Mouse (Mus musculus) forebrain, embryonic 13.5 days (tissue): ENCODE results near the gene Best2. TPM values are rescaled to one million over a fixed set of nuclear protein-coding genes. Genes with fewer than 3 reads are reported as not detected.

ENCODE experiments used
- ATAC-seq: fragments of 200-750 bp; cut with Nextera tagmentation; 2 replicates; pipeline ENCODE4 v1.8.0; 2017
- H3K27ac ChIP-seq: fragments of 300-500 bp; sonication (generic); 2 replicates; pipeline ENCODE4 v1.5.1; 2015; ENCODE audit warnings: inconsistent platforms, mild to moderate bottlenecking, moderate library complexity
- H3K27me3 ChIP-seq: fragments of 300-500 bp; sonication (generic); 2 replicates; pipeline ENCODE4 v1.6.1; 2015; ENCODE audit warnings: mild to moderate bottlenecking, inconsistent platforms
- H3K36me3 ChIP-seq: fragments of 300-500 bp; sonication (generic); 2 replicates; pipeline ENCODE4 v1.6.1; 2015; ENCODE audit warnings: mild to moderate bottlenecking, inconsistent platforms; ENCODE audit not compliant: poor library complexity, severe bottlenecking
- H3K4me1 ChIP-seq: fragments of 300-500 bp; sonication (generic); 2 replicates; pipeline ENCODE4 v1.6.1; 2015; ENCODE audit warnings: inconsistent platforms
- H3K4me2 ChIP-seq: fragments of 300-500 bp; sonication (generic); 2 replicates; pipeline ENCODE4 v1.6.1; 2015; ENCODE audit warnings: inconsistent platforms, mild to moderate bottlenecking, moderate library complexity
- H3K4me3 ChIP-seq: fragments of 300-500 bp; sonication (generic); 2 replicates; pipeline ENCODE4 v1.5.1; 2015; ENCODE audit warnings: mild to moderate bottlenecking, inconsistent platforms
- H3K9ac ChIP-seq: fragments of 300-500 bp; sonication (generic); 2 replicates; pipeline ENCODE4 v1.6.1; 2015; ENCODE audit warnings: mild to moderate bottlenecking, inconsistent platforms
- H3K9me3 ChIP-seq: fragments of 300-500 bp; sonication (generic); replicated peaks from 2 replicates; pipeline ENCODE4 v1.6.1; 2016; ENCODE audit warnings: inconsistent platforms
- WGBS: fragments of 180-500 bp; shearing (Covaris S2); methylation state at CpG from one replicate; pipeline ENCODE4 v1.1.7; 2015; 5-methylcytosine and 5-hydroxymethylcytosine counted together
- polyA plus RNA-seq: library from polyadenylated mRNA; unstranded; fragments of >200 nt; fragmentation: Nextera tagmentation; extraction: Ambion mirVana; gene quantifications from 2 replicates; pipeline ENCODE4 v1.2.1, GENCODE M21; 2015

Best2 gene
- polyA plus RNA-seq, 1 experiment from 2014 or later, result not detected

GRCm38 (mm10) chr8:84987903-84988302, 26.4 kb downstream of the Best2 start:
- 78% methylated on average over 2 of the region's 2 CpGs for WGBS
- no peak for ATAC-seq

DNA sequence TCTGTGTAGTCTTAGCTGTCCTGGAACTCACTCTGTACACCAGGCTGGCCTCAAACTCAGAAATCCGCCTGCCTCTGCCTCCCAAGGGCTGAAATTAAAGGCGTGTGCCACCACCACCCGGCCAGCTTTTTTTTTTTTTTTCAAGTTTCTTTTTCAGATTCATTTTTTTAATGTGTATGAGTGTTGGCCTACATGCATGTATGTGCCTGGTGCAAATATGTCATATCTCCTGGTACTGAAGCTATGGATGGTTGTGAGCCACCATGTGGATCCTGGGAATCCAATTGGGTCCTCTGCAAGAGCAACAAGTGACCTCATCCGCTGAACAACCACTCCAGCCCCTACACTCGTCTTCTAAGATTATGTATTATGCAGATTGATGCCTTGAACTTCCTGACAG, 26.9 kb downstream of the Best2 start:
- H3K4me1 ChIP-seq, result peaks cover 33% of the 10 kb centered on the region
- H3K27ac ChIP-seq, result no peak overlapping the region
- 84% methylated on average over 5 of the region's 5 CpGs for WGBS
- no peak overlapping the region for H3K4me2 ChIP-seq
- no peaks in the 10 kb centered on the region for H3K36me3 ChIP-seq
- H3K4me3 ChIP-seq, result no peak overlapping the region
- ATAC-seq, result no peak
- no peak overlapping the region for H3K9ac ChIP-seq
- no peaks in the 10 kb centered on the region for H3K9me3 ChIP-seq
- H3K27me3 ChIP-seq, result peaks cover 40% of the 10 kb centered on the region

More at GRCm38 (mm10) chr8:84987903-84988302, 26.4 kb downstream of the Best2 start:
- Histone ChIP-seq H3K9ac (no peak overlapping the region), H3K27me3 (peaks cover 36% of the 10 kb centered on the region), H3K36me3 (no peaks in the 10 kb centered on the region), H3K4me3 (no peak overlapping the region), H3K9me3 (no peaks in the 10 kb centered on the region), H3K4me1 (peaks cover 33% of the 10 kb centered on the region), H3K27ac (no peak overlapping the region), H3K4me2 (no peak overlapping the region)

DNA sequence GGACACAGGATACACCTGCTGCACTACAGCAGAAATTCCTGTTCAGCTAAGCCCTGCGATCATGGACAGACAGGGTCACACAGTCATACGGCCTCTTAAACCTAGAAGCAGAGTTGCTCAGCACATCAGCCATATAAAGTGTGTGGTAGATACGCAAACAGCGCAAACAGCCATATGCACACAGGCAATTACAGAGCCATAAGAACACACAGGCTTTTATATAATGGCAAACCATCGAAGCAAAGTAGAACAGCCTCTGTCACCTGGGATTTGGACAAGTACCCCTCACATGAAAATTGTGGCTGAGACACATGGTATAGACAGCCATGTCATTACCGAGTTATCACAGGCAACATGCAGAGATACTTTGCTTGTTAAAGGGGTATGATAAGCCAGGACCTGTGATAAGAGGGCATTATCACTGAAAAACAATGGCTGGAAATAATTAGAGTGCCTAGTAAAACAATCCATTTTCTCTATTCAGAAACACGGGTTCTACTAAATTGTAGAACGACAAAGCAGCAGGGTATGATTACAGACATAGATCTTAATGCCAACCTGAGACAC, 27.9 kb downstream of the Best2 start:
- Histone ChIP-seq H3K4me2 (peak overlapping the region; percentile 98), H3K27ac (peak overlapping the region; percentile 59; the same call in 1 of the 2 replicates), H3K27me3 (peaks cover 47% of the 10 kb centered on the region), H3K4me3 (peak overlapping the region; percentile 50), H3K9ac (peak overlapping the region; percentile 70), H3K4me1 (peaks cover 33% of the 10 kb centered on the region), H3K36me3 (no peaks in the 10 kb centered on the region), H3K9me3 (no peaks in the 10 kb centered on the region)
- 37% methylated on average over 8 of the region's 8 CpGs for WGBS
- no peak for ATAC-seq

- no peaks in the 10 kb centered on the region for H3K9me3 ChIP-seq
- H3K4me1 ChIP-seq, result peaks cover 34% of the 10 kb centered on the region
- peaks cover 51% of the 10 kb centered on the region for H3K27me3 ChIP-seq
- peak; percentile 61 for ATAC-seq
- peak overlapping the region; percentile 59 for H3K27ac ChIP-seq
- H3K36me3 ChIP-seq, result no peaks in the 10 kb centered on the region
- H3K4me2 ChIP-seq, result peak overlapping the region; percentile 98
- peak overlapping the region; percentile 70 for H3K9ac ChIP-seq
- H3K4me3 ChIP-seq, result peak overlapping the region; percentile 50
- WGBS, result under 1% methylated on average over 49 of the region's 53 CpGs
Observed at GRCm38 (mm10) chr8:84985684-84986378, 28.5 kb downstream of the Best2 start.

DNA sequence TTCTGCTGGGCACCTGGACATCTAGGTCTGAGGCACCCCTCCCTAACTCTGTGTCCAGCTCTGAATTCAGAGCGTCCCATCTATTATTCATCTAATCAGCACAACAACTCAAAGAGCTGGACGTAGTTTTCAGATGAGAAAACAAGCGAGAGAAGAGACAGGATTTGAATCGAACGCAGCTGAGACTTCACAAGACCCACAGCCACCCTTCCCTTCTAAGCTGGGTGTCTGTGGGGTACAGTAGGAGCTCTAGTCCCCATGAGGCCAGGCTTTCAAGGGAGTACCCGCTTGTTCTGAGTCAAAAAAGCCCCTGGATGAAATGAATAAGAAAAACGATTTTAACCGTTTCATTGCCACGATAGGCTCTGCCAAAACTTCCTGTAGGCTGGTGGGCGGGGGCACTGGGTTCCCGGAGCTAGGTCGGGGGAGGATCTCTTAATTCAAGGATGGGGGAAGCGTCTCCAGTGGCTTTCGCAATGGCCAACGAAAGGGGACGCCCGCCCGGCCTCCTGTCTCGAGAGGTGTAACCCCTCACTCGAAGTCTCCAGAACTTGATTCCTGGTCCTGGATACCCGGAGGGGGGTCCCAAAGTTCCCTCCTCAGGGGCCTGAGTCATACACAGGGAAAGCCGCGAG, 29.2 kb downstream of the Best2 start:
- Histone ChIP-seq H3K36me3 (no peaks in the 10 kb centered on the region), H3K9me3 (no peaks in the 10 kb centered on the region), H3K27ac (peak overlapping the region; percentile 59; the same call in 1 of the 2 replicates), H3K4me1 (peaks cover 38% of the 10 kb centered on the region), H3K4me3 (peak overlapping the region; percentile 50), H3K4me2 (peak overlapping the region; percentile 98), H3K27me3 (peaks cover 58% of the 10 kb centered on the region), H3K9ac (peak overlapping the region; percentile 70)
- ATAC-seq, result no peak
- 1% methylated on average over 23 of the region's 23 CpGs for WGBS

GRCm38 (mm10) chr8:84984294-84985048, 29.9 kb downstream of the Best2 start:
- 23% methylated on average over 16 of the region's 16 CpGs for WGBS
- H3K27me3 ChIP-seq, result peaks cover 64% of the 10 kb centered on the region
- peaks cover 44% of the 10 kb centered on the region for H3K4me1 ChIP-seq
- no peaks in the 10 kb centered on the region for H3K36me3 ChIP-seq
- peak overlapping the region; percentile 98 for H3K4me2 ChIP-seq
- 0 out of 2 replicates have a peak overlapping the region, but pooled peaks have one; percentile 70 for H3K9ac ChIP-seq
- H3K9me3 ChIP-seq, result no peaks in the 10 kb centered on the region
- peak overlapping the region; percentile 50; the same call in 1 of the 2 replicates for H3K4me3 ChIP-seq
- H3K27ac ChIP-seq, result no peak overlapping the region
- ATAC-seq, result no peak

- no peak for ATAC-seq
- Histone ChIP-seq H3K4me1 (peaks cover 59% of the 10 kb centered on the region), H3K9me3 (no peaks in the 10 kb centered on the region), H3K27me3 (peaks cover 76% of the 10 kb centered on the region), H3K9ac (no peak overlapping the region), H3K4me3 (no peak overlapping the region), H3K4me2 (no peak overlapping the region), H3K27ac (no peak overlapping the region), H3K36me3 (no peaks in the 10 kb centered on the region)
- 64% methylated on average over 3 of the region's 3 CpGs for WGBS
Observed at GRCm38 (mm10) chr8:84982499-84983011, 31.8 kb downstream of the Best2 start.

- H3K27me3 ChIP-seq, result peaks cover 76% of the 10 kb centered on the region
- no peaks in the 10 kb centered on the region for H3K9me3 ChIP-seq
- ATAC-seq, result no peak
- H3K27ac ChIP-seq, result no peak overlapping the region
- H3K4me1 ChIP-seq, result peaks cover 66% of the 10 kb centered on the region
- WGBS, result 80% methylated on average over 15 of the region's 15 CpGs
- H3K36me3 ChIP-seq, result no peaks in the 10 kb centered on the region
- H3K4me2 ChIP-seq, result no peak overlapping the region
- H3K4me3 ChIP-seq, result no peak overlapping the region
- no peak overlapping the region for H3K9ac ChIP-seq
Observed at GRCm38 (mm10) chr8:84981644-84982498, 32.5 kb downstream of the Best2 start.

DNA sequence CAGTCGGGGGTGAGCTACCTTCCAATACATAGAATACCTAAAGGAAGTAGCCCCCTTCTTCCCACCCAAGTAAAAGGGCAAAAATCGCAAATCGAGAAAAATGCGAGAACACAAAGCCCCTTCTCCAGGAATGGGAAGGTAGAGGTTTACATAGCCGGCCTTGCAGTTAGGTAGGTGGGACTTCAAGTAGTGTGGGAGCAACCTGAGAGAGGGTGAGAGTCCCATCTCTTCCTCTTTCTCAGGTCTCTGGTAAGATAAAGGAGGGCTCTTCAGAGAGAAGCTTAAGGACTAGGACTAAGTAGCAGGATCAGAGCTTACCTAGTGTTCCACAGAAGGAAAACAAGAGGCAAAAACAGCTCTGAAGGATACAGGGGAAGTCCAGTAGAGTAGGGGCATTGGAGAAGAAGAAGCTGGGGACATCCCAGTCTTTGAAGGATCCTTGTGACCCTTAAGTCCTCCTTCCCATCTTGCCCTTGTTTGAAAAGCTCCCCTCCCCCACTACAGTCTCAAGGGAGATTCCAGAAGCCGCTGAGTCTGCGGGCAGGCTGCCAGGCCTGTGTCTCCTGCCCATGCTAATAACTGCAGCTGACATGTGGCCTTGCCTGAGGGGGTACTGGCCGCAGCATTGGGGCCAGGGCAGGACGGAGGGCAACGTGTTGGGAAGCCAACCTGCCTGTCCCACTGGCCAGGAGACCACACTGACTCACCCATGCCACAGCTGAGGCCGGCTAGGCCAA, 33.5 kb downstream of the Best2 start:
- Histone ChIP-seq H3K4me3 (no peak overlapping the region), H3K9me3 (no peaks in the 10 kb centered on the region), H3K4me2 (peak overlapping the region; percentile 96; the same call in 1 of the 2 replicates), H3K27me3 (peaks cover 66% of the 10 kb centered on the region), H3K27ac (no peak overlapping the region), H3K9ac (peak overlapping the region; percentile 53; the same call in 1 of the 2 replicates), H3K36me3 (no peaks in the 10 kb centered on the region), H3K4me1 (peaks cover 69% of the 10 kb centered on the region)
- ATAC-seq, result no peak
- 33% methylated on average over 11 of the region's 11 CpGs for WGBS

- ATAC-seq, result peak; percentile 34
- under 1% methylated on average over 40 of the region's 42 CpGs for WGBS
Observed at GRCm38 (mm10) chr8:84979599-84980421, 34.5 kb downstream of the Best2 start.

More at GRCm38 (mm10) chr8:84979599-84980421, 34.5 kb downstream of the Best2 start:
- Histone ChIP-seq H3K9ac (peak overlapping the region; percentile 53), H3K4me1 (peaks cover 69% of the 10 kb centered on the region), H3K4me3 (peak overlapping the region; percentile 35), H3K27ac (peak overlapping the region; percentile 19; the same call in 1 of the 2 replicates), H3K36me3 (peaks cover 6% of the 10 kb centered on the region; the same call in 1 of the 2 replicates), H3K4me2 (peak overlapping the region; percentile 96), H3K9me3 (no peaks in the 10 kb centered on the region), H3K27me3 (peaks cover 65% of the 10 kb centered on the region)
